Mouse (Mus musculus) kidney, adult 2 months (tissue): ENCODE results near the gene Nectin2. TPM values are rescaled to one million over a fixed set of nuclear protein-coding genes. Genes with fewer than 3 reads are reported as not detected.
"Not testable (repeated sequence)": the region's sequence is repeated elsewhere in the genome, so short reads cannot be mapped to it uniquely, and the experiment has no call there.

Experiments used
- DNase-seq: peaks from one replicate; pipeline ENCODE4 v3.0.0; 2021
- H3K27ac ChIP-seq: fragments of 200-500 bp; 2 replicates; pipeline ENCODE4 v1.5.1; 2012; ENCODE audit warnings: low read depth, low read length, control low read depth, inconsistent platforms; ENCODE audit not compliant: insufficient read depth
- H3K27me3 ChIP-seq: fragments of 200-500 bp; replicated peaks from 2 replicates; pipeline ENCODE4 v1.6.1; 2012; ENCODE audit warnings: mild to moderate bottlenecking, moderate library complexity, low read length, inconsistent platforms; ENCODE audit not compliant: control insufficient read depth, insufficient read depth
- H3K36me3 ChIP-seq: fragments of 200-500 bp; 2 replicates; pipeline ENCODE4 v1.6.1; 2012; ENCODE audit warnings: mild to moderate bottlenecking, moderate library complexity, low read length, inconsistent platforms; ENCODE audit not compliant: control insufficient read depth, insufficient read depth
- H3K4me1 ChIP-seq: fragments of 200-500 bp; 2 replicates; pipeline ENCODE4 v1.6.1; 2011; ENCODE audit warnings: low read length; ENCODE audit not compliant: control insufficient read depth, insufficient read depth
- H3K4me3 ChIP-seq: fragments of 200-500 bp; 2 replicates; pipeline ENCODE4 v1.5.1; 2011; ENCODE audit warnings: mild to moderate bottlenecking, low read depth, low read length, control low read depth; ENCODE audit not compliant: insufficient read depth
- CTCF ChIP-seq: fragments of 200-500 bp; conservative IDR thresholded peaks from 2 replicates; pipeline ENCODE4 v1.5.1; 2011; ENCODE audit warnings: low read depth, mild to moderate bottlenecking, control low read depth, low read length, moderate library complexity, mixed read lengths; ENCODE audit not compliant: insufficient read depth, insufficient read length
- POLR2A ChIP-seq: fragments of 200-500 bp; IDR thresholded peaks from one replicate; pipeline ENCODE4 v1.6.1; 2011; ENCODE audit warnings: low read depth, low read length, control low read depth
- WGBS: fragments of 180-500 bp; shearing (Covaris S2); methylation state at CpG from one replicate; pipeline ENCODE4 v1.1.7; 2018; 5-methylcytosine and 5-hydroxymethylcytosine counted together
- polyA plus RNA-seq: library from polyadenylated mRNA; depleted of rRNA; stranded (reverse); fragments of >200 nt; gene quantifications from 2 replicates; pipeline ENCODE4 v1.2.3, GENCODE M21; 2012; rRNA removed

Nectin2 gene
- polyA plus RNA-seq, result 44.5 and 47.7 TPM in 2 replicates

- H3K4me1 ChIP-seq, result peaks cover 9% of the 10 kb centered on the region; the same call in 1 of the 2 replicates
- H3K27me3 ChIP-seq, result no peaks in the 10 kb centered on the region
- DNase-seq, result peak; percentile 94
- peak within 1 kb of the TSS; percentile 76 for H3K27ac ChIP-seq
- 12% methylated on average over 19 of the region's 19 CpGs for WGBS
- peak within 1 kb of the TSS; percentile 84 for H3K4me3 ChIP-seq
- no peaks in the 10 kb centered on the region for H3K36me3 ChIP-seq
- no peak for TF ChIP-seq POLR2A
- TF ChIP-seq CTCF, result peak; percentile 78
These were observed at the start of gene Nectin2 for GRCm38 (mm10) chr7:19750217-19751069. Gene Nectin2, minus strand, starts transcription at chr7:19750483.

- WGBS, result 2% methylated on average over 32 of the region's 32 CpGs
- Histone ChIP-seq H3K36me3 (no peaks in the 10 kb centered on the region; the same call in 1 of the 2 replicates), H3K4me3 (peak within 1 kb of the TSS; percentile 67), H3K27ac (peak within 1 kb of the TSS; percentile 94), H3K27me3 (no peaks in the 10 kb centered on the region), H3K4me1 (peaks cover 10% of the 10 kb centered on the region; the same call in 1 of the 2 replicates)
- DNase-seq, result peak; percentile 94
- peak; percentile 91 for TF ChIP-seq CTCF
- peak; percentile 17 for TF ChIP-seq POLR2A
These were observed 46.7 kb upstream of the Nectin2 start, which contains the start of gene Cblc for GRCm38 (mm10) chr7:19796697-19797588. Gene Cblc, minus strand, starts transcription at chr7:19796809.

GRCm38 (mm10) chr7:19796254-19796653 is 46.0 kb upstream of the Nectin2 start:
- H3K27ac ChIP-seq, result peak overlapping the region; percentile 74
- peak; percentile 42 for DNase-seq
- no peaks in the 10 kb centered on the region; the same call in 1 of the 2 replicates for H3K36me3 ChIP-seq
- H3K27me3 ChIP-seq, result no peaks in the 10 kb centered on the region
- peaks cover 11% of the 10 kb centered on the region; the same call in 1 of the 2 replicates for H3K4me1 ChIP-seq
- peak overlapping the region; percentile 67 for H3K4me3 ChIP-seq
- TF ChIP-seq POLR2A, result no peak
- TF ChIP-seq CTCF, result no peak
- WGBS, result 16% methylated on average over 18 of the region's 18 CpGs

GRCm38 (mm10) chr7:19795236-19795635 is 45.0 kb upstream of the Nectin2 start:
- H3K27me3 ChIP-seq, result no peaks in the 10 kb centered on the region
- H3K4me1 ChIP-seq, result peaks cover 11% of the 10 kb centered on the region; the same call in 1 of the 2 replicates
- no peak overlapping the region for H3K27ac ChIP-seq
- DNase-seq, result peak; percentile 57
- no peak overlapping the region for H3K4me3 ChIP-seq
- TF ChIP-seq POLR2A (no peak), CTCF (no peak)
- 58% methylated on average over 2 of the region's 2 CpGs for WGBS
- H3K36me3 ChIP-seq, result no peaks in the 10 kb centered on the region; the same call in 1 of the 2 replicates

- peaks cover 14% of the 10 kb centered on the region; the same call in 1 of the 2 replicates for H3K4me1 ChIP-seq
- no peak overlapping the region for H3K4me3 ChIP-seq
- DNase-seq, result peak; percentile 88
- H3K27ac ChIP-seq, result peak overlapping the region; percentile 60
- no peaks in the 10 kb centered on the region; the same call in 1 of the 2 replicates for H3K36me3 ChIP-seq
- H3K27me3 ChIP-seq, result no peaks in the 10 kb centered on the region
- no peak for TF ChIP-seq CTCF
- TF ChIP-seq POLR2A, result no peak
- 55% methylated on average over 19 of the region's 19 CpGs for WGBS
These were observed 42.7 kb upstream of the Nectin2 start for GRCm38 (mm10) chr7:19792701-19793630.

GRCm38 (mm10) chr7:19791504-19791903 is 41.2 kb upstream of the Nectin2 start:
- not testable (repeated sequence) for H3K27ac ChIP-seq
- 81% methylated on average over 2 of the region's 2 CpGs for WGBS

More at GRCm38 (mm10) chr7:19791504-19791903, 41.2 kb upstream of the Nectin2 start:
- not testable (repeated sequence) for H3K27me3 ChIP-seq, H3K4me3 ChIP-seq, DNase-seq, H3K36me3 ChIP-seq
- peaks cover 14% of the 10 kb centered on the region; the same call in 1 of the 2 replicates for H3K4me1 ChIP-seq
